Mouse (Mus musculus) layer of hippocampus, adult 11-12 months (tissue): Measurements from ENCODE around the gene Neurl1a.
A peak's percentile ranks its signal among the peaks of the same experiment; 100 is the strongest.

Experiments
- DNase-seq: peaks from one replicate; pipeline ENCODE4 v3.0.0; 2022; ENCODE audit warnings: low spot score

Neurl1a gene

GRCm38 (mm10) chr19:47168223-47168622 lies 10.4 kb upstream of the Neurl1a start:
- peak; percentile 39 for DNase-seq

GRCm38 (mm10) chr19:47168793-47169412 lies 9.7 kb upstream of the Neurl1a start:
- DNase-seq: peak; percentile 91

GRCm38 (mm10) chr19:47174515-47174914 lies 4.1 kb upstream of the Neurl1a start:
- DNase-seq: no peak

GRCm38 (mm10) chr19:47175472-47175871 lies 3.1 kb upstream of the Neurl1a start:
- DNase-seq: no peak

GRCm38 (mm10) chr19:47176916-47177505 lies 1.6 kb upstream of the Neurl1a start:
- DNase-seq: no peak

- DNase-seq: no peak
These were observed 619 bp upstream of the Neurl1a start for GRCm38 (mm10) chr19:47178001-47178400.

- peak; percentile 48 for DNase-seq
These were observed 721 bp downstream of the Neurl1a start for GRCm38 (mm10) chr19:47179272-47179809.

GRCm38 (mm10) chr19:47180011-47180410 lies 1.4 kb downstream of the Neurl1a start:
- no peak for DNase-seq

GRCm38 (mm10) chr19:47184221-47184620 lies 5.6 kb downstream of the Neurl1a start:
- DNase-seq: no peak

GRCm38 (mm10) chr19:47184736-47185135 lies 6.1 kb downstream of the Neurl1a start:
- no peak for DNase-seq

- no peak for DNase-seq
These were observed 8.1 kb downstream of the Neurl1a start for GRCm38 (mm10) chr19:47186514-47187275.

- DNase-seq: no peak
These were observed 10.0 kb downstream of the Neurl1a start for GRCm38 (mm10) chr19:47188515-47189128.

- no peak for DNase-seq
These were observed 13.5 kb downstream of the Neurl1a start for GRCm38 (mm10) chr19:47192158-47192557.

- no peak for DNase-seq
These were observed 20.2 kb downstream of the Neurl1a start for GRCm38 (mm10) chr19:47198671-47199350.

- DNase-seq: no peak
These were observed 23.4 kb downstream of the Neurl1a start for GRCm38 (mm10) chr19:47201972-47202371.

GRCm38 (mm10) chr19:47202429-47202828 lies 23.8 kb downstream of the Neurl1a start:
- DNase-seq: no peak

GRCm38 (mm10) chr19:47203042-47203441 lies 24.4 kb downstream of the Neurl1a start:
- no peak for DNase-seq

GRCm38 (mm10) chr19:47204653-47205052 lies 26.0 kb downstream of the Neurl1a start:
- no peak for DNase-seq

- DNase-seq: no peak
These were observed 27.5 kb downstream of the Neurl1a start for GRCm38 (mm10) chr19:47206126-47206525.

GRCm38 (mm10) chr19:47210432-47210831 lies 31.8 kb downstream of the Neurl1a start:
- DNase-seq: no peak

- DNase-seq: no peak
These were observed 33.1 kb downstream of the Neurl1a start for GRCm38 (mm10) chr19:47211609-47212312.
